Mouse (Mus musculus) kidney, adult 8-10 months (tissue): ENCODE results near the gene C2cd4c.

Source experiments
- DNase-seq, 2 experiments: peaks; one replicate each; pipeline ENCODE4 v3.0.0; 2022

C2cd4c gene

DNA sequence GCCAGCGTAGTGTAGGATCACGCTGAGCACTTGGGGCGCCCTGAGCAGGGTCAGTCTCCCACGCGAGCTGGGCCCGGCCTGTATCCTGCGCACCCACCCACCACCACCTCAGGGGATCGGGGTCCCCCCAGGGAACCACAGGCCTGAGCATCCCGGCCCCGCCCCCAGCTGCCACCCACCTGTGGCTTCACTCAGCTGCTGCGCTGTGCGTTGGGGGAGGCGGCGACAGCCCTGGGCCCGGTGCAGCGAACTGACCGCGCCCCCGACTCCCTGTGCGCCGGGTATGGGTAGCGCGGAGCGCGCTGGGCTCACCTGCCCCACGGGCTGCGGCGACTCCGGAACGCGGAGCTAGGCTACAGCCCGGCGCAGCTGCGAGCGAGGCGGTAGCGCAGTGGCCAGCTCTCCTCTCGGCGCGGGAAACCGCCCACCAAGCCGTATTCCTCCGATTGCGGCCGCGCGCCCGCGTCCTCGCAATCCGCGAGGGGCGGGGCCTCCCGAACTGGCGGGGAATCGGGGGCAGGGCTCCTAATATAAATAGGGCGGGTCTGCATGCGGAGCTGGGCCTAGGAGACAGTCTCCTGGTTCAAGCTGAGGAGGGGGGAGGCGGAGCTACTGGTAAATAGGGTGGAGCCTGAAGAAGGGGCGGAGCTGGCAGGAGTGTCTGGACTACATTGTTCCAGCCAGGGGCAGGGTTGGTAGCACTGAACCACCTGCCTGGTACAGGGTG, at the start of gene C2cd4c:
Gene C2cd4c, minus strand, starts transcription at position 448 of the 727 bp plus-strand sequence.
- DNase-seq = peak; percentile 55 to 70

- DNase-seq = no peak
Observed at GRCm38 (mm10) chr10:79661861-79662260, 48.0 kb upstream of the C2cd4c start.

DNA sequence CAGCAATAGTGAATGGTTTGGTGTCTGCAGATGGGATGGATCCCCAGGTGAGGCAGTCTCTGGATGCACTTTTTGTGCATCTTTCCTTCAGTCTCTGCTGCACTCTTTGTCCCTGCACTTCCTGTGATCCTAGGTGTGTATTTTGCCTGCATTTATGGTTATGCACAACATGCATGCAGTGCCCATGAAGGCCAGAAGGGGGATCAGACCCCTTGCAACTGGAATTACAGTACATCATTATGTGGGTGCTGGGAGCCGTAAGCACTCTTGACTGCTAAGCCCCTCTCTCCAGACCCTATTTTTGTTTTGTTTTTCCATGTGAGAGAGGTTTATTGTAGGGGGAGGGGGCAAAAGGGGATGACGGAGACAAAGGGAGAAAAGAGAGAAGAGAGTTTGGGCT, 46.5 kb upstream of the C2cd4c start:
- DNase-seq = no peak

DNA sequence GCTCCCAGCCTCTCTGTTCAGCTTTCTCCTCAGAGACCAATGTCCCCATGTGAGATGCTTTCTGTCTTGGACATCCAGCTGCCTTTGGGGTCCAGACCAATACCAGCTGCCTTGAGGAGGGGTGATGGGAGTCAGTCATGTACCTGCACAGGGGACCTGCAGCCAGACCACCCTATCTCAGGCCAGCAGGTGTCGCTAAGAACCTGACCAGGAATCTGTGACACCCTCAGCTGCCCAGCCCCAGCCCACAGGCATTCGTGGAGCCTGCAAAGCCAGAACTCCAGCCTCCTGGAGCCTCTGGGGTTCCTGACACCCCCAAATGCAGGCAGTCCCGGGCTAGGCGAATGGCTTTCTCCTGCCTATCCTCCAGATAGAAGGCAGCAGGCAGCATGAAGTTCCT, 45.0 kb upstream of the C2cd4c start:
- DNase-seq = no peak

DNA sequence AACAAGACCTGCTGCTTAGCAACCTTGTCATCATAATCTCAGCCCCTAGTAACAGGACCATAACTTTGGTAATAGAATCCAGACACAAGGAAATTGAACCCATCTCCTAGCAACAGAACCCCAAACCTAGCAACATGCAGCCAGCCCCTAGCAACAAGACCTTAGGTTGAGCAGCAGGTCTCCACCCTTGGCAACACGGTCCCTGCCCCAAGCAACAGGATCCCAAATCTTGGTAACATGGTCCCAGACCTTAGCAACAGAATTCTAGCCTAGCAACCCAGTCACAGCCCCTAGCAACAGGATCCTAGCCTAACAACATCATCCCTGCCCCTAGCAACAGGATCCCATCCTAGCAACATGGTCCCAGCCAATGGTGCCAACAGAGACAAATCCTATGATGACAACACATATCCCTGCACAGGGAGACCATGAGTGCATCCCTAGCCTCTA, 41.1 kb upstream of the C2cd4c start:
- no peak for DNase-seq

GRCm38 (mm10) chr10:79652789-79653188, 39.0 kb upstream of the C2cd4c start:
- no peak for DNase-seq

- peak; percentile 40 to 71 for DNase-seq
Observed at GRCm38 (mm10) chr10:79649070-79649751, 35.4 kb upstream of the C2cd4c start.

GRCm38 (mm10) chr10:79645711-79646110, 31.9 kb upstream of the C2cd4c start, which contains the start of gene Odf3l2:
Odf3l2 (minus strand) TSS chr10:79645738.
- DNase-seq = no peak

DNA sequence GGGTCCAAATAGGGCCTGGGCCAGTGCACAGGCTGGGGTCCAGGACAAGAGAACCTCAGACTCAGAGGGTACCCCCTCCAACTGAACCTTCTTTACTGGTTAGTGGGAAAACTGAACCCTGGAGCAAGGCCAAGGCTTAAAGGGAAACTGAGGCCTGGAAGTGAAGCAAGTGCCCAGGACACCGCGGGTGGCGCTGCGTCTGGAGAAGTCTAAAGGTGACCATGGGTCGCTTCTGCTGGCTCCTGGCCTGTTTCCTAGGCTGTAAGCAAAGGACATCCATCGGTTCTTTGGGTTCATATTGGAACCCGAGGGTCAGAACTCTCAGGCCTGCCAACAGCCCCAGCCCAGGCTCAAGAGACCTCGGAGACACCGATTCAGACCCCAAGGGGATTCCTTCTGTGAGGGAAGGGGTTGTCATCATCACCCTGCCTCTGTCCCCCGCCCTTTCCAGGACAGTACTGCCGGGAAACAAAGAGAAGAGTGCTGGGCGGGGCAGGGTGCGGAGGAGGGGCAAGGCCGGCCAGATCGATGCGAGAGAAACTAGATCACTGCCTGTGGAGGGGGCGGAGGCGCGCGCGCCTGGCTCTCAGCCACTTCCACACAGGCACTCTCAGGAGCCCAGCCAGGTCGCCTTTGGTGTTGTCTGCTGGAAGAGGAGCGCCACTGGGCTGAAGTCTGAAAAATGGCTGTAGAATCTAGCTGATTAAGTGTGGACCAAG, 24.8 kb upstream of the C2cd4c start:
- no peak for DNase-seq

DNA sequence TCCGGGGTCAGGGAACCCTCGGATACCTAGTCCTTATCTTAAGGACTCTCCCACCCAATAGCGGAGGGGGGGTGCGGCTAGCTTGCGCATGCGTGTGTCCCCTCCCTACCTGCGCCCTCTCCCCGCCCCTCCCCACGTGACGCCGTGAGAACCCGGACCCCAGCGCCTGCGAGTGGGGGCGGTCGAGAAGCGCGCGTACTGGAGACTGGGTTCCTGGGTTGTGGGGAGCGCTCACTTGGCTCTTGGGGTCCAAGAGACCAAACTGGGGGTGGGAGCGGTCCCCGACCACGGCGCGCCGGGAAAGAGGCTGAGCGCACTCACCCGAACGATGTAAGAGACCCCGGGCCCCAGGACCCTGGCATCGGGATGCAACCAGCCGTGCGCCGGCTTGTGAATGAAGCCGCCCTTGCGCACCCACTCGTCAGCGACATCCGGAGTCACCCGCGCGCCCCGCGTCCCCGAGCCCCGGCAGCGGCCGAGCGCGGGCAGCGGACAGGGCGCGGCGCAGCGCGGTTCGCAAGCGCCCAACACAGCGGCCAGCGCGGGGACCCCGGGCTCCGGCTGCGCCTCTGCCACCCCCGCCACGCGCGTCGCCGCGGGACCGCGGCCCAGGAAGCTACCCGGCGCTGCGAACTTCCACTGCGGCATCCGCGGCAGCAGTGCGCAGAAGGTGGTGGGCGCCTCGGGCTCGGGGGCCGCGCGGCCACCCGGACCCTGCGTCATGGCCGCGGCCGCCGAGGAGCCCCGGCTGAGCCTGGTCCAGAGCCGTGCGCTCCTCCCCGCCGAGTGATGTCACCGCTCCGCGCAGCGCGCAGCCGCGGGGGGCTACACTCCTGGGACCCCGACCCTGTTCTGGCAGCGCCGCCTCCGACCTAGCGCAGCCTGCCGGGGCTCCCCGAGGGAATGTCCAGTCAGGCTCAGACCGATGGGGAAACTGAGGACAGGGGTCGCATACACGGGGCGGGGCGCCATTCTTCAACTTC, 23.6 kb upstream of the C2cd4c start, which contains the start of gene Shc2:
Gene Shc2, minus strand, starts transcription at position 791 of the 983 bp plus-strand sequence.
- no peak for DNase-seq

DNA sequence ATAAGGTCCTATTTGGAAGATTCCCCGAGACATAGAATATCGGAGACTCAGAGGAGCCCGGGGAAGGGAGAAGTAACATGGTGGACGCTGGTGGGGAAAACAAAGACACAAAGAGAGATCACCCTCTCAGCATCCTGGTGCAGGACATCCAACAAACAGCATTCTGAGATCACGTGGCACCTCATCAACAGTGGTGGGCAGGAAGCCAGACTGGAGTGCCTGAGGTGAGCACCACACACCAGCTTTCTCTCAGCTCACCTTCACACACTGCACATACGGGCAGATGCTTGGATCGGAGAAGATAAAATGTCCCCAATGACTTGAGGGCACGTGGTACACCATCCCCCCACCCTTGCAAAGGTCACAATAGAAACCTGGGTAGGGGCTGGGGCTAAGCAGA, 22.5 kb upstream of the C2cd4c start:
- DNase-seq = no peak

DNA sequence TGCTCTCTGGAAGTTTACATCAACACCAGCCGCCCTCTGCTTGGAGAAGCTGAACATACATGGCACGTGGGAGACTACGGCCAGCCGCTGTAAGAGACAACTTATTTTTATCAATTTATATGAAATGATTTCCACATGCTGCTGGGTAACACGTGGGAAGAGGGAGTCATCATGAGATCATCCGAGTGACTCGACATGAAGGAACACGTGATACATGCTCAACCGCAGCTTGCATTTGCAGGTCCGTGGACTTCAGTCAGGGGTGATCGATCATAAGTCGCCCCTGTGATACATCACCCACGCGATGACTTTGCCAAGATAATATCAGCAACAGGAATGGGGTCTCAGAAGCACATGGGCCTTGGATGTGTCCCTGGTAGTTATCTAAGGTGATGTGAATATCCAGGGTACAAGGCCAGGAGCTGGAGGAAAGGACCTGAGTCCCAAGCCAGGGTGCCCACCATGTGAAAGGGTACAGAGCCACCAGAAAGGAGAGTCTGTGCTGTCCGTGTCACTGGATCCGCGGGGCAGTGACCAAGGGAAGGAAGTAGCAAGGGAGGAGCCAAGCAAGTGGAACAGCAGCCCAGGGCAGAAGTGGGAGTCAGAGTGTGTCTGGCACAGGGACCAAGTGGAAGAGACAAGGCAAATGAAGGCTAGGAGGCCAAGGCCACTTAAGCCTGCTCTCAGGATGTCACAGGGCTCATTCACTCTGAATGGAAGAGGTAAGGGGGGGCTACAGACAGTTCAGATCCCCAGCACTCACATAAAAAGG, 19.4 kb upstream of the C2cd4c start:
- DNase-seq = no peak

- DNase-seq = no peak
Observed at GRCm38 (mm10) chr10:79631432-79631831, 17.6 kb upstream of the C2cd4c start.

DNA sequence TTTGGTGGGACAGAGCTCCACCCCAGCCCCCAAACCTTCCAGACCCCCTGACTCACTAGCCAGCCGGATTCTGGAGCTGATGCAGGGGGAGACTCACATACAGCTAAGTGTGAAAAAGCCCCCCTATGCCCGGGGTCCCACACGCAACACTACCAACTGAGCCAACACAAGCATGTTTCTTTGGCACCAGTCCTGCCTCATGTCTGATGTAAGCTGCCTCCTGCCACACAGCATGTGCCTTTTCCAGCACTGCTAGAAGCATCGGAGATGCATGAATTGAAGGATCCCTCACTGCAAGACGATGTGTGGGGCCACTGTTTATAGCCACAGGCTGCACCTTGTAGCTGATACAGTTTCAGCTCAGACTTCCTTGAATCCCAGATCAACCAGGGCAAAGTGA, 14.6 kb upstream of the C2cd4c start:
- no peak for DNase-seq

DNA sequence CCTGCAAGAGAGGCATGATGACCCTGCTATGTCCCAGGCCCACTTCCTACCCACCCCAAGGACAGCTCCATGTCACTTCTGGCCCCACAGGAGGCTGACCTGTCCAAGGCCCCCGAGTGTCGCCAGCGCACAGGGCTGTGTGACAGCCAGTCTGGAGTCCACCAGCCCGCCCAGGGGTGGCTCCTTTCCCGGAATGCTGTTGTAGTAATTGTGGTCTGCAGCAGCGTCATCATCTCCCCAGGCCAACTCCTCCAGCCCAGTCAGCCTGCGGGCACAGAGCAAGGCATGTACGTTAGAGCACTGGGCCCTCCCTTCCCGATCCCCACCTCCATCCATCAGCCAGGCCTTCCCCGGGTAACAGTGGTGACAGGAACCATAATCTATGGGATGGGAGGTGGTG, 12.3 kb upstream of the C2cd4c start:
- DNase-seq = no peak

DNA sequence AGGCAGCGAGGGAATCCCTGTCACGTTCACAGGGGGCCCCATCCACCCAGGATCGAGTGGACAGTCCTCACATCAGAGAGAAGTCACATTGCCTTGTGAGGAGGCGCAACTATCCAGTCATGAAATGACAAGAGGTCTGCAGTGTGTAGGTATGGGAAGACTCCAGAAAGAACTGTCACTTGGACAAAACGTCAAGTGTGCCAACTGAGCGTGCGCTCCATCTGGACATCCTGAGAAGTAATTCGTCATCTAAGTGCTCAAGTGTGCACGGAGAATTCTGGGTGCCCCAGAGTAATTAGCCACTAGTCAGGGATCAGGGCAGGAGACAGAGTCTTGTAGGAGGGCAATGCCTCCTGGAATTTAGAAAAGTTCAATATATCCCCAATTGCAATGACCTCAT, 11.6 kb upstream of the C2cd4c start:
- no peak for DNase-seq

GRCm38 (mm10) chr10:79623950-79624349, 10.1 kb upstream of the C2cd4c start:
- no peak for DNase-seq

GRCm38 (mm10) chr10:79616376-79616775, 2.6 kb upstream of the C2cd4c start:
- no peak for DNase-seq

GRCm38 (mm10) chr10:79615860-79616259, 2.0 kb upstream of the C2cd4c start:
- no peak for DNase-seq

DNA sequence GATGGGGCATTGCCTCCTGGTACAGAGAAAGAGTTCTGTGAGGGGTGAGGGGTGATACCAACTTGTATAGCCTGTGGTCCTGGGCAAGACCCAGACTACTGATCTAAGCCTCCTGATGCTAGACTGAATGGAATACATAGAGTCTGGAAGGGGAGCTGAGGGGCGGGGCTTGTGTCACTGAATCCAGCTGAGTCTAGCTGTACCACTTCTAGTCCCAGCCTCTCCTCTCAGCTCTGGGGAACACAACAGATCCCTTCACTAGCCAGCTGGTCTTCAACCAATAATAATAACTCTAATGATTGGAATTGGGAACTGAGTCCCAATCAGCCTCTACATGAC, 449 bp upstream of the C2cd4c start:
- no peak for DNase-seq
